Mouse (Mus musculus): ENCODE measurements around the gene Zbtb2.

The Zbtb2 gene

GRCm38 (mm10) chr10:4386609-4387591 is 1.0 kb downstream of the Zbtb2 start:
- DNase-seq (ENCODE audit: low spot score): peak; percentile 93

GRCm38 (mm10) chr10:4384244-4384643 is 3.7 kb downstream of the Zbtb2 start:
- DNase-seq (ENCODE audit: low spot score): no peak

DNA sequence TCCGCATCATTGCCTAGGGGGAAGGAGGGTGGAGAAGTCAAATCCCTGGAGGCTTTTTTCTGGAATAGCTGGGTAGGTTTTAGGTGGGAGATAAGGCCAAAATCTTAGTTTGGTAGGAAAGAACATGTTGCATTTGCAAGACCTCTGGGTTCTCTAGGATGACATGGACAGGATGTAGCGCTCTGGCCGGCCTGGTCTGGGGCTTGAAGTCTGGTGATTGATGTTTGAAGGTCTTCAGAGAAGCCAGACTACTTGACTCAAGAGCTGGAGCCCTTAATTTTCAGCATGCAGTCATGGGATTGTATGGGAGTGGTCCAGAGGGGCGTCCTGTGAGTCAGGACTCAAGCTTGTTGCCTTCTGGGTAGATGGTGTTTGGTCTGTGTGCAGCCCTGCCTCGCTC is 7.2 kb downstream of the Zbtb2 start:
- no peak for DNase-seq (ENCODE audit: low spot score)

DNA sequence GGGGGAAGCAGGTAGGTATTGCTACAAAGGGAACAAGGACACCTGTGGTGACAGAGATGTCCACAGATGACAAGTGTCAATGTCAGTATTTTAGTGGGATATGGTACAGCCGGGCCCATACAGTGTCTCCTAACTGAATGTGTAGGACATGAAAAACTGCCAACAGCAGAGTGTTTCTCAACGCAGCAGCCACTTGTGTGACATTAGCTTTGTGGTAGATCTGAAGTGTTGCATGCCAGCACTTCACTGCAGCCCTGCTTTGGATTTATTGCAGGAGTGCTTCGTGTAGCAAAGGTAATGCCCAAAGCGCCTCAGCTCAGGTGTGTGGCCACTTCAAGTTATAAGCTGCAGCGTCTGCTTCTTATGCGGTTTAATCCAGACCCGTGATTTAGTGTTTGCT is 11.0 kb downstream of the Zbtb2 start:
- DNase-seq (ENCODE audit: low spot score): no peak

GRCm38 (mm10) chr10:4376461-4376860 is 11.4 kb downstream of the Zbtb2 start:
- DNase-seq (ENCODE audit: low spot score): no peak

GRCm38 (mm10) chr10:4375267-4375666 is 12.6 kb downstream of the Zbtb2 start:
- DNase-seq (ENCODE audit: low spot score): no peak

GRCm38 (mm10) chr10:4374734-4375133 is 13.2 kb downstream of the Zbtb2 start:
- DNase-seq (ENCODE audit: low spot score): no peak

- DNase-seq (ENCODE audit: low spot score): no peak
These were observed 13.7 kb downstream of the Zbtb2 start for GRCm38 (mm10) chr10:4374239-4374638.

DNA sequence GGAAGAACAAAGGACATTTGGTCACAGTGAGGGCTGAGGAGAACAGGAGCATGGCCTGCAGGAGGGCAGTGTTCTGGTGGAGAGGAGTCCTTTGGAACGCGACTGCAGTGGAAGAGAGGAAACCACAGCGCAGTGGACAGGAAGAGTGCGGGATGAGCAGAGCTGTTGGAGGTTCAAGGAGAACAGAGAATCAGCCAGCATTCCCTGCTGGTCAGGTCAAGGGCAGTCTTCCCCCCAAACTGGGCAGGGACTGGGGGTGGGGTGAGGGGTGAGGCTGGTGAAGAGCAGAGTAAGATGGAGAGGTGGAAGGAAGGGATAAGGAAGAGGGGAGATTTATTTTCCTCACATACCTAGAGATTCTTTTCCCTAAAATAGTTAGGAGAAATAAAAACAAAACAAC is 14.3 kb downstream of the Zbtb2 start:
- DNase-seq (ENCODE audit: low spot score): no peak

GRCm38 (mm10) chr10:4372011-4372410 is 15.9 kb downstream of the Zbtb2 start:
- no peak for DNase-seq (ENCODE audit: low spot score)

DNA sequence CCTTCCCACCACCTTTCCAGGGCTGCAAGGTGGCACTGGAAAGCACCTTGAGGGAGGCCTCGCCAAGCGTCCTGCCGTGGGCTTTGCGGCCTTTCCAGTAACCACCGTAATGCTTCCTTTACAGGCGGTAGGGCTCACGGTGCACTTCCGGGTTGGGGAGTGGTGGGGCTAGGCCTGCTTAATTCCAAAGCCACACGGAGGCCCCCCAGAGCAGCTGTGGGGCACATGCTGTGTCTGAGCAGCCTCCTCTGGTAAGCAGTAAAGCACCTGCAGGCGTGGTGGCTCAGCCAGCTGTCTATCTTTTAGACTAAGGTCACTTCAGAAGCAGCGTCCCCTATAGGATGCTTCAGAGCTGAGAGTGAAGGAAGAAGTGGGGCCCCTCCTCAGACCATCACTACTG is 17.8 kb downstream of the Zbtb2 start:
- no peak for DNase-seq (ENCODE audit: low spot score)

- DNase-seq (ENCODE audit: low spot score): no peak
These were observed 23.3 kb downstream of the Zbtb2 start for GRCm38 (mm10) chr10:4364618-4365017.

DNA sequence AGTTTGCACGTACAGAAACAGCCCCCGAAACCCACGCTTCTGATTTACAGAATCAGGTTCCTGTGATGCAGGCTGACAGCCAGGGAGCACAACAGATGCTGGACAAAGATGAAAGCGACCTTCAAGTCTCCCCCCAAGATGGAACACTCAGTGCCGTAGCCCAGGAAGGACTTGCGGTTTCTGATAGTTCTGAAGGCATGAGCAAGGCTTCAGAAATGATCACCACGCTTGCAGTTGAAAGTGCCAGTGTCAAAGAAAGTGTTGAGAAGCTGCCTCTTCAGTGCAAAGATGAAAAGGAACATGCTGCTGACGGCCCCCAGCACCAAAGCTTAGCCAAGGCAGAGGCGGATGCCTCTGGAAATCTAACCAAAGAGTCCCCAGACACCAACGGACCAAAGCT is 30.5 kb downstream of the Zbtb2 start:
- no peak for DNase-seq (ENCODE audit: low spot score)

- DNase-seq (ENCODE audit: low spot score): no peak
These were observed 31.3 kb downstream of the Zbtb2 start for GRCm38 (mm10) chr10:4356640-4357039.

- DNase-seq (ENCODE audit: low spot score): no peak
These were observed 31.9 kb downstream of the Zbtb2 start for GRCm38 (mm10) chr10:4355882-4356451.

DNA sequence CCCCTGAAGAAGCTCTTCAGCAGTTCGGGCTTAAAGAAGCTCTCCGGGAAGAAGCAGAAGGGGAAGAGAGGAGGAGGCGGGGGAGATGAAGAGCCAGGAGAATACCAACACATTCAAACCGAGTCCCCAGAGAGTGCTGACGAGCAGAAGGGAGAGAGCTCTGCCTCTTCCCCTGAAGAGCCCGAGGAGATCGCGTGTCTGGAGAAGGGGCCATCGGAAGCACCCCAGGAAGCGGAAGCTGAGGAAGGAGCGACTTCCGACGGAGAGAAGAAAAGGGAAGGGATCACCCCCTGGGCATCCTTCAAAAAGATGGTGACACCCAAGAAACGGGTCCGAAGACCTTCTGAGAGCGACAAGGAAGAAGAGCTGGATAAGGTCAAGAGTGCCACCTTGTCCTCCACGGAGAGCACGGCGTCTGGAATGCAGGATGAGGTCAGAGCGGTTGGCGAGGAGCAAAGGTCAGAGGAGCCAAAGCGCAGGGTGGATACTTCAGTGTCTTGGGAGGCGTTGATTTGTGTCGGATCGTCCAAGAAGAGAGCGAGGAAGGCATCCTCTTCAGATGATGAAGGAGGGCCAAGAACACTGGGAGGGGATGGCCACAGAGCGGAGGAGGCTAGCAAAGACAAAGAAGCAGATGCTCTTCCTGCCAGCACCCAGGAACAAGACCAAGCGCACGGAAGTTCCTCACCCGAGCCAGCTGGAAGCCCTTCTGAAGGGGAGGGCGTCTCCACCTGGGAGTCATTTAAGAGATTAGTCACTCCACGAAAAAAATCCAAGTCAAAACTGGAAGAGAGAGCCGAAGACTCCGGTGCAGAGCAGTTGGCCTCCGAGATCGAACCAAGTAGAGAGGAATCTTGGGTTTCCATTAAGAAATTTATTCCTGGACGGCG is 33.3 kb downstream of the Zbtb2 start:
- DNase-seq (ENCODE audit: low spot score): no peak

GRCm38 (mm10) chr10:4347591-4347990 is 40.3 kb downstream of the Zbtb2 start:
- DNase-seq (ENCODE audit: low spot score): no peak

DNA sequence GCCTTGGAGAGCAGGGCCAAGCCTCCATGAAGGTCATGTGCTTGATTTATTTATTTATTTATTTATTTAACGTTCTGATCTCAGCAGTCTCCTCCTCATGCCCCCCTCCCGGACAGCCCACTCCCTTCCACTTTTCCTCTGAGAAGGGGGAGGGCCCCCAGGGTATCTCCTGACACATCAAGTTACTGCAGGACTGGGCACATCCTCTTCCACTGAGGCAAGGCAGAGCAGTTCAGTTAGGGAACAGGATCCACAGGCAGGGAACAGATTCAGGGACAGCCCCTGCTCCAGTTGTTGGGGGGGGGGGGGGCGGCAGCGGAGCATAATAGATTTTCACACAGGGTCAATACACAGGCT is 40.8 kb downstream of the Zbtb2 start:
- no peak for DNase-seq (ENCODE audit: low spot score)

DNA sequence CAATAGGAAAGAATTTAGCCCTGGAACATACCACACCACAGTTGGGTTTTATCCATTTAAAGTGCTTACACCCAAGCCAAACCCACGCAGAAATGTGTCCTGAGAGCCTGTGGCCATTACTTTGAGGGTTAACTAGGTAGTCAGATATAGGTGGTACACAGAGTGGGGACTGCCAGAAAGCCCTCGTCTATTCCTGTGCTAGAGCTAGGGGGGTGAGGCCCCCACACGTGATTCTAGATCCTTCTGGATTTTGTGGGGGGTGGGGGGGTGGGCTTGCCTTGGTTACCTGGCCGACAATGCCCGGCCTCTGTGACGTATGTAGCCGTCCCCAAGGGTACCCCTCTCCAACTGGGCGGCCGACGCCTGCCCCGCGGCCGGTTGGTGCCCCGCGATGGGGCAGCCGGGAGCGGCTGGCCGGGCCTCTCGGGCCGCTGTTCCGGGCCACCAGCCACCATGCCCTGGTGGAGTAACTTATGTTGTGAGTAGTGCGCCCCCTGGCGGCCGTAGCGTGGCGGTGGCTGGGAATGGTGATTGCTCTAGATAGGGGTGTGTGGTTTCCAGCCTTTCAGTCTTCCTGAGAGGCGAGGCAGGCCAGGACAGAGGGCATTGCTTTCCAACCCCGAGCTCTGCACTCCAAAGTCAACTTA is 41.3 kb downstream of the Zbtb2 start:
- peak; percentile 75 for DNase-seq (ENCODE audit: low spot score)

- no peak for DNase-seq (ENCODE audit: low spot score)
These were observed 46.5 kb downstream of the Zbtb2 start for GRCm38 (mm10) chr10:4341430-4341829.

DNA sequence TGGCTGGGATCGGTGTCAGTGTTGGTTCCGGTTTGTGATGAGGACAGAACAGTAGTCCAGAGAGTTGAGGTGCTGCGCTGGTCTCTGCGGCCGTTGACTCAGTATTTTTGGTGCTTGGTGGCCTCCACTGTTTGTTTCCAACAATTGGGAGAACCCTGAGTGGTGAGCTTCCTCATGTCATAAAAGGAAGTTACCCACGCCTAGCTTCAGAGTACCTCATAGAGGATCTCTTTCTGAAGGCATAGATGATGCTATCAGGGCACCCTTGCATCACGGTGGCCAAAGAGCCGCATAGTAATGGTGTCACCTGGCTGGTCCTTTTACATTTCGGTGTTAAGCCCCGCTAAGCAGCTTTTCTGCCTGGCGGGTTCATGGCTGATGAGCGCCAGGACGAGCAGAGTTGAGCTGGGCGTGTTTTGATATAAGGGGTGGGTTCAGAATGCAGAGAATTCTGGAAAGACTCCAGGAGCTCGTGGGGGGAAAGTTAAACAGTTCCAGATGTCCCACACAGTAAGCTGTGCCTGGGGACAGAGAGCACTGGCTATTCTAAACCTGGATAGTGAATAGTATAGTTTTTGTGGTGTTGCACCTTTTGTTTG is 48.9 kb downstream of the Zbtb2 start:
- DNase-seq (ENCODE audit: low spot score): no peak

Measured in spleen, adult 12 weeks (tissue).